Mouse (Mus musculus): ENCODE measurements around the gene Sinhcaf. TPM values are rescaled to one million over a fixed set of nuclear protein-coding genes. Genes with fewer than 3 reads are reported as not detected.
"Not testable (repeated sequence)": the region's sequence is repeated elsewhere in the genome, so short reads cannot be mapped to it uniquely, and the experiment has no call there.

Sinhcaf gene
- polyA plus RNA-seq (2016; fragmentation: Nextera tagmentation; extraction: Ambion mirVana) = 322 and 341 TPM in 2 replicates

DNA sequence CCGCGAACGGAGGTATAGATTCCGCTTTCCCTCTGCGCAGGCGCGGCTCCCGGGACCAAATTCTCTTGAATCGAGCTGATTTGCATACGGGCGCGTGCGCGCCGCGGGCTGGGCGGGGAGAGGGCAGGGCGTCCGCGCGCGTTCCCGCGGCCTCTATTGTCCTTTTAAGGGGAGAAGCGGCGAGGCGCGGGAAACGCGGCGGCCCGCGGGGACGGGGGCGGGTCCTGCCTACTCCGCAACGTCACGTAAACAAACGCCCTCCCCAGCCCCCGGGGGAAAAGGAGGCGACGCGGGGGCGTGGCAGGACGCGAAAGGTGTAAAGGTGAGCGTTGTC lies at the start of gene Sinhcaf:
Sinhcaf (minus strand) TSS at position 59 of the 334 bp plus-strand sequence.
- Histone ChIP-seq H3K27me3 (ENCODE audit: low read depth, poor library complexity, severe bottlenecking) (no peaks in the 10 kb centered on the region), H3K36me3 (peaks cover 19% of the 10 kb centered on the region), H3K4me3 (peak within 1 kb of the TSS; percentile 79), H3K9me3 (replicated peaks) (no peaks in the 10 kb centered on the region), H3K27ac (replicated peaks) (peak within 1 kb of the TSS; percentile 99), H3K4me1 (peaks cover 35% of the 10 kb centered on the region)
- under 1% methylated on average over 47 of the region's 47 CpGs for whole genome bisulfite sequencing
- peak; percentile 99 for DNase-seq (ENCODE audit: low spot score)

- Histone ChIP-seq H3K27ac (replicated peaks) (peak overlapping the region; percentile 92; the same call in 1 of the 2 replicates), H3K27me3 (ENCODE audit: low read depth, poor library complexity, severe bottlenecking) (no peaks in the 10 kb centered on the region), H3K4me1 (peaks cover 42% of the 10 kb centered on the region), H3K9me3 (replicated peaks) (no peaks in the 10 kb centered on the region), H3K4me3 (no peak overlapping the region), H3K36me3 (peaks cover 37% of the 10 kb centered on the region)
- 61% methylated on average over 5 of the region's 5 CpGs for WGBS
- DNase-seq (ENCODE audit: low spot score) = no peak
Measured at GRCm38 (mm10) chr6:148994327-148994999, 48.2 kb upstream of the Sinhcaf start.

DNA sequence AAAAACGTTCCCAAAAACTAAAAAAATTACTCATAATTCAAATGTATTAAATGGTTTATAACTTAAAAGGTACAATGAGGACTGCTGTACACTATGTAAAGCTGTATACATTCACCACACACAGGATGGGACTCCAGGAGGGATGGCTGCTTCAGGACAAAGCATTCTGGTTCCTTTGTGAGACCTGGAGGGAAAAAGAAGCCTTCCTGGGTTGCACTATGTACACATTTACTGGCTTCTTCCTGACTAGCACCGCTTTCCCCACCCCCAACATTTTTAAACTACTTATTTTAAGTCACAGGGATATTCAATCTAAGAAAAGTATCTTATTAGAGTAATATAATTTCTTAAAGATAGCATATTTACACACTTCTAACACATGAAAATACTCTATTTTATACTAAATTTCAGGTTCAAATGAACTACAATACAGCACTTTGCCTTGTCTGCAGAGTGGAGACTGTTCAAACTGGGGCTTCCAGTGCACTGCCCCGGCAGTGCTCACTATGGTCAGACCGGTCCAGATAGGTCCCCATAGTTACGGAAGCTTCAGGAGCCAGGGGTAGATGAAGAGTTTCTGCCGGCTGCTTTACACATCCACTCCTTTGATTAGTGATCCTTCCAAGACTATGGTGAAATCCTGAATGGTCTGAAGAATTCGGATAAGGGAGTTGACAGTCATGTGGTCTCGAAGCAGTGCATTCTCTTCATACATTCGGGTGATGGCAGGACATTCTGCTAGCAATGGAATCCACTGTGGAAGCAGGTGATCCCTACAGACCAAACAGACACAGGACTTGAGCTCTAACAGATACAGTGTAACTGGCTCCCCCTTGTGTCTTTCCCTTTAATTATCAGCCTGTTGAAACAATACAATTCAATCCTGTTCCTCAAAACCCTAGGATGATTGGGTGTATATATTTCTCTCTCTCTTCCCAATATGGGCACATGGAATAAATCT lies 47.1 kb upstream of the Sinhcaf start:
- Histone ChIP-seq H3K4me3 (peak overlapping the region; percentile 32), H3K27ac (replicated peaks) (peak overlapping the region; percentile 92), H3K27me3 (ENCODE audit: low read depth, poor library complexity, severe bottlenecking) (no peaks in the 10 kb centered on the region), H3K36me3 (peaks cover 38% of the 10 kb centered on the region), H3K9me3 (replicated peaks) (no peaks in the 10 kb centered on the region), H3K4me1 (peaks cover 42% of the 10 kb centered on the region)
- 11% methylated on average over 9 of the region's 9 CpGs for WGBS
- peak; percentile 50 for DNase-seq (ENCODE audit: low spot score)

DNA sequence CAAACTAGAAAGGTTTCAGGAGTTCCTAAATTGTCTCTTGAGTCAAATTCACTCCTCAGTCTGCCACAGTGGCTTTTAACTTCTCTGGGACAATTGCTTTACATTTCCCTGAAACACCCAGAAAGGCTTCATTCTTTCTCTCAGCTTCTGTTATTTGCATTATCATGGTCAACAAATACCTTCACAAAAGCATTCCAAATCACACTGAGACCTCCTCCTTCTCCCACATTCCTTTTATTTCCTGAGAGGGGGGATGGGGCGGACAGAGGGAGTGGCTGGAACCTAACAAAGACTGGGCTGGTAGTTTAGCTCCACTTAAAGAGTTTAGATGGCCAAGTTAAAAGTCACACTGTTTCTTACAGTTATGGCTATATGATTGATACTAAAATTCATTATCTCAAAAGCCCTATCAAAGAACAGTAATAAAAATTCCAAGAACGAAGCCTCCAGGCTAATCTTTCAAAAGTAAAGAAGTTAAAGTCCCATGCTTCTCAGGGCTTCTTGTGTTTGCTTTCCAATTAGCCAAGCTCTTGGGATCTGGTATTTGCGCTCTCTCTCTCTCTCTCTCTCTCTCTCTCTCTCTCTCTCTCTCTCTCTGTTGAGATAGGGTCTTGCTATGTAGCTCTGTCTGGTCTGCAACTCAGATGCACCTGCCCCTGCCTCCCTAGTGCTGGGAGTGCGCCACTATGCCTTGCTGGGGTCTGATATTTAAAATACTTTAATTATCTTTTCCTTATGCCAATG lies 46.3 kb upstream of the Sinhcaf start:
- Histone ChIP-seq H3K27me3 (ENCODE audit: low read depth, poor library complexity, severe bottlenecking) (no peaks in the 10 kb centered on the region), H3K4me1 (peaks cover 42% of the 10 kb centered on the region), H3K36me3 (peaks cover 32% of the 10 kb centered on the region), H3K27ac (replicated peaks) (peak overlapping the region; percentile 92), H3K9me3 (replicated peaks) (no peaks in the 10 kb centered on the region), H3K4me3 (peak overlapping the region; percentile 32)
- WGBS = 15% methylated on average over 4 of the region's 4 CpGs
- peak; percentile 71 for DNase-seq (ENCODE audit: low spot score)

DNA sequence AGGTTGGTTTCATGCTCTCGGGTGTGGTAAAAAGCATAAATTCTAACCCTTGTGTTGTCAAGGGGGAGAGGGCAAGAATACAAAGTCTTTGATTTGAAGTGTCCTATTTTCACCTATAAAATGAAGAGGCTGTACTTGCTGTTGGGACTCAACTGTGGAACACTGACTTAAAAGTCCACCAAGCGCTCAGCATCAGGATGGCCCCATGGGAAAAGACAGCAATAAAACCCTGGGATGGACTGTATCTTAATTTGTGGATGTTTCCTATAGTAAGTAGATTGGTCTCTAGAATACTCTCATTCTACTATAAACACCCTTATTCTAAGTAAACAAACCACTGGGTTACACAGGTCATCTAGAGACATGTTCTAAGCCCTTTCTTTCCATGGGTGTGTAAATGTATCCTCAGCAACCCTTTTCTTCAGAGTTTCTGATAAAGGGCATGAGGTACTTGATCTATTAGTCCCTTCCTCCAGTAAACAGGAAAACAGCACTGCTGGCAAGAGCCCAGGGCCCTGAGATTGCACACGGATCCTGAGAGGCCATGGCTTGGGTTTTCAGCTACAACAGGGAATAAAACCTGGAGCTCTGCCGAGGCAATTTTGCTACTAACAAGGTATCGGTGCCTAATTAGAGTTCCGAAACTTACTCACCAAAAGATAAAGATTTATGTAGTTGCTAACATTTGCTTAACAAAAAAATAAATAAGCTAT lies 45.5 kb upstream of the Sinhcaf start:
- Histone ChIP-seq H3K36me3 (peaks cover 27% of the 10 kb centered on the region), H3K4me1 (peaks cover 42% of the 10 kb centered on the region), H3K27ac (replicated peaks) (peak overlapping the region; percentile 92), H3K4me3 (peak overlapping the region; percentile 32), H3K9me3 (replicated peaks) (no peaks in the 10 kb centered on the region), H3K27me3 (ENCODE audit: low read depth, poor library complexity, severe bottlenecking) (no peaks in the 10 kb centered on the region)
- WGBS = 23% methylated on average over 6 of the region's 6 CpGs
- DNase-seq (ENCODE audit: low spot score) = no peak

DNA sequence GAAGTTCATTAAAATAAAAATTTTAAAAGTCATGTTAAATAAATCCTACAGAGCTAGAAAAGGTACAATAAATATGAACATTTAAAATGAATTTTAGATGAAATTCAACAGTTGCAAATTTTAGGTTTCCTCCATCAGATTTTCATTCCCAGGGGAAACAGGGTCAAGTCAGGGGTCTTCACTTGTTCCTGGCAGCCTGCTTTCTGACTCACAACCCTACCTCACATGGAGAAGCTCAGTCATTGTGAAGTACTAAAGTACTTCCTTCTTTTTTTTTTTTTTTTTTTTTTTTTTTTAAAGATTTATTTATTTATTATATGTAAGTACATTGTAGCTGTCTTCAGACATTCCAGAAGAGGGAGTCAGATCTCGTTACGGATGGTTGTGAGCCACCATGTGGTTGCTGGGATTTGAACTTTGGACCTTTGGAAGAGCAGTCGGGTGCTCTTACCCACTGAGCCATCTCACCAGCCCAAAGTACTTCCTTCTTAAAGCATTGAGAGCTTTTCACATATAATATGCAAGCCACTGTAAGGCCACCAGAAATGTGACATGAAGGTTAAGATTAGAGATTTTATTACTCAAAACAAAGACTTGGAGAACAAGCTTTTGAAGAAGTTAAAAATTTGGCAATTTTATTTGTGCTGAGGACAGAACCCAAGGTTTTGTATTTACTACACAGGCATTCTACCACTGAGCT lies 43.7 kb upstream of the Sinhcaf start:
- Histone ChIP-seq H3K36me3 (peaks cover 14% of the 10 kb centered on the region; the same call in 1 of the 2 replicates), H3K4me1 (peaks cover 42% of the 10 kb centered on the region)
- not testable (repeated sequence) for H3K4me3 ChIP-seq; H3K27me3 ChIP-seq (ENCODE audit: low read depth, poor library complexity, severe bottlenecking); H3K27ac ChIP-seq (replicated peaks); H3K9me3 ChIP-seq (replicated peaks); DNase-seq (ENCODE audit: low spot score)
- WGBS = 83% methylated on average over 1 of the region's 3 CpGs

DNA sequence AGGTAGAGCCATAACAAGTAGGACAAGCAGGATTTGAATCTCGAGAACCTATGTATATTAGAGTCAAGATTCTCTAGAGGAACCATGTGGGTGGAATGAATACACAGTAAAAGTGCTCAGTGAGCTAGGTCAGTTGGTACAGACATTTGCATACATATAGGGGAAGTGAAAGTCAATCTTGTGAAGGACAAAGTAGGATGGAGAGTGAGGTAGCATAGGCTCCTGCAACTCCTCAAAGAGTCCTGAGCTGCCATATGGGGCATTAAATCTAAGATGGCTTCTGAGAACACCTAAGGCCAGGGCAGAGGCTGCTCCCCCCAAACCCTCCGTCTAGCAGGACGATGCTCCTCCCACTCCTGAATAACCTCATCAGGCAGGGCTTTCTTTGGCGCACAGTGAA lies 39.7 kb upstream of the Sinhcaf start:
- 89% methylated on average over 4 of the region's 4 CpGs for WGBS
- Histone ChIP-seq H3K4me3 (no peak overlapping the region), H3K27me3 (ENCODE audit: low read depth, poor library complexity, severe bottlenecking) (no peaks in the 10 kb centered on the region), H3K4me1 (peaks cover 23% of the 10 kb centered on the region), H3K9me3 (replicated peaks) (no peaks in the 10 kb centered on the region), H3K27ac (replicated peaks) (no peak overlapping the region), H3K36me3 (peaks cover 14% of the 10 kb centered on the region; the same call in 1 of the 2 replicates)
- DNase-seq (ENCODE audit: low spot score) = no peak

- no peak overlapping the region for H3K4me3 ChIP-seq
- no peaks in the 10 kb centered on the region for H3K27me3 ChIP-seq (ENCODE audit: low read depth, poor library complexity, severe bottlenecking)
- peaks cover 19% of the 10 kb centered on the region for H3K4me1 ChIP-seq
- DNase-seq (ENCODE audit: low spot score) = no peak
- 86% methylated on average over 3 of the region's 3 CpGs for WGBS
- no peaks in the 10 kb centered on the region for H3K36me3 ChIP-seq
- H3K9me3 ChIP-seq (replicated peaks) = no peaks in the 10 kb centered on the region
- no peak overlapping the region for H3K27ac ChIP-seq (replicated peaks)
Measured at GRCm38 (mm10) chr6:148980495-148980894, 34.2 kb upstream of the Sinhcaf start.

DNA sequence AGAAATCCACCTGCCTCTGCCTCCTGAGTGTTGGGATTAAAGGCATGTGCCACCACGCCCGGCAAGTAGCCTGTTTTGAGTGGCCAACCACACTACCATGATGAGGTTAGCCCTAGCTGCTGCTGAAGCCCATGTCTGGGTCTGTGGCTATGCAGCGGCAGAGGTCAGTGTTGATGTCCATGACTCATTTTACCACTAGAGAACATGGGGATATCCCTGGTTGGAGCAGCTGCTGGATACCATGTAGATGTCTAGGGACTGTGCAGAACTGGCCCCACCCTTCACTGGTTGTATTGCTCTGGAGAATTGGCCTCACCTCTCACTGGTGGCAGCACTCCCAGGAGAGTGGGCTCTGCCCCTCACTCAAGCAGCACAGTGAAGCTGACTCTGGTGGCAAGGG lies 28.8 kb upstream of the Sinhcaf start:
- DNase-seq (ENCODE audit: low spot score) = no peak
- peaks cover 15% of the 10 kb centered on the region for H3K4me1 ChIP-seq
- H3K9me3 ChIP-seq (replicated peaks) = no peaks in the 10 kb centered on the region
- no peak overlapping the region for H3K27ac ChIP-seq (replicated peaks)
- no peak overlapping the region for H3K4me3 ChIP-seq
- no peaks in the 10 kb centered on the region for H3K27me3 ChIP-seq (ENCODE audit: low read depth, poor library complexity, severe bottlenecking)
- no peaks in the 10 kb centered on the region for H3K36me3 ChIP-seq
- WGBS = 90% methylated on average over 3 of the region's 3 CpGs

DNA sequence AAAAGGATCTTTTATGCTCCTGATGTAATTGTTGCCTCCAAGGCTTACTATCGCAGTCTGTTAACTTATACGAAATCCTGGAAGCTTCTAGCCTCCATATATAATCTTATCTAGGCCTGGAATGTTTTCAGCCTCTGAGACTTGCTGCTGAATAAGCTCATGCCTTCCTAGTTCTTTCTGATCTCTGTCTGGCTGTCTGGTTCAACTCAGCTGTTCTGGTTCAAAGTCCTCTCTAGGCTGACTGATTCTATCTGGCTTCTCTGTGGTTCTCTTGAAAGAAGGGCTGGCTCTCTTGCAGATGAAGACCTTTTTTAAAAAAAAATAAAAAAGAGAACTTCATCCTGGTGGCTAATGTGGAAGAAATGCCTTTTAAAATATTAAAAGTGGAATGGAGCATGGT lies 26.6 kb upstream of the Sinhcaf start:
- no peak overlapping the region for H3K4me3 ChIP-seq
- 82% methylated on average over 2 of the region's 2 CpGs for WGBS

GRCm38 (mm10) chr6:148972059-148972848 lies 26.0 kb upstream of the Sinhcaf start:
- peak overlapping the region; percentile 19; the same call in 1 of the 2 replicates for H3K27ac ChIP-seq (replicated peaks)
- no peak for DNase-seq (ENCODE audit: low spot score)
- H3K4me1 ChIP-seq = peaks cover 15% of the 10 kb centered on the region
- H3K36me3 ChIP-seq = no peaks in the 10 kb centered on the region
- WGBS = 23% methylated on average over 9 of the region's 9 CpGs
- H3K9me3 ChIP-seq (replicated peaks) = no peaks in the 10 kb centered on the region
- no peak overlapping the region for H3K4me3 ChIP-seq
- H3K27me3 ChIP-seq (ENCODE audit: low read depth, poor library complexity, severe bottlenecking) = no peaks in the 10 kb centered on the region

More for the DNA sequence above, 26.6 kb upstream of the Sinhcaf start:
- no peaks in the 10 kb centered on the region for H3K36me3 ChIP-seq
- H3K4me1 ChIP-seq = peaks cover 15% of the 10 kb centered on the region
- H3K27ac ChIP-seq (replicated peaks) = no peak overlapping the region
- DNase-seq (ENCODE audit: low spot score) = no peak
- no peaks in the 10 kb centered on the region for H3K9me3 ChIP-seq (replicated peaks)
- no peaks in the 10 kb centered on the region for H3K27me3 ChIP-seq (ENCODE audit: low read depth, poor library complexity, severe bottlenecking)

All from midbrain, embryonic 10.5 days (tissue).